Mouse (Mus musculus) midbrain, embryonic 16.5 days (tissue): ENCODE results near the gene Asna1. TPM values are rescaled to one million over a fixed set of nuclear protein-coding genes. Genes with fewer than 3 reads are reported as not detected.

ENCODE experiments used
- microRNA-seq: library from miRNA; unstranded; fragments of <30 nt; microRNA quantifications from one replicate; pipeline ENCODE4, GENCODE M21; 2017
- polyA plus RNA-seq: library from polyadenylated mRNA; unstranded; fragments of >200 nt; fragmentation: Nextera tagmentation; extraction: Ambion mirVana; gene quantifications from 2 replicates; pipeline ENCODE4 v1.2.1, GENCODE M21; 2015

The Asna1 gene
- polyA plus RNA-seq, 1 experiment from 2014 or later = 149 TPM

Small RNAs within 50 kb of the gene (microRNA-seq; reads per million reads assigned to microRNA genes)
- gene Mir7070 = 1.0 reads per million

Other genes with a start within 250 kb of the Asna1 start
- 44.1 and 55.4 TPM in 2 replicates for gene Nfix, start 224.9 kb downstream of the Asna1 start, polyA plus RNA-seq
- 11.7 and 12.4 TPM in 2 replicates for gene Dand5, start 202.5 kb downstream of the Asna1 start, polyA plus RNA-seq
- gene Gadd45gip1, start 193.8 kb downstream of the Asna1 start, polyA plus RNA-seq = 35.0 and 37.4 TPM in 2 replicates
- gene Rad23a, start 184.6 kb downstream of the Asna1 start, polyA plus RNA-seq = 80.7 and 85.6 TPM in 2 replicates
- 662 and 691 TPM in 2 replicates for gene Calr, start 178.3 kb downstream of the Asna1 start, polyA plus RNA-seq
- 108 and 113 TPM in 2 replicates for gene Farsa, start 168.3 kb downstream of the Asna1 start, polyA plus RNA-seq
- 27.7 and 33.2 TPM in 2 replicates for gene Syce2, start 153.2 kb downstream of the Asna1 start, polyA plus RNA-seq
- gene Gcdh, start 131.4 kb downstream of the Asna1 start, polyA plus RNA-seq = 33.4 and 36.9 TPM in 2 replicates
- gene Klf1, start 123.4 kb downstream of the Asna1 start, polyA plus RNA-seq = 0.28 and 0.98 TPM in 2 replicates
- 5.0 and 6.1 TPM in 2 replicates for gene Dnase2a, start 116.7 kb downstream of the Asna1 start, polyA plus RNA-seq
- 85.7 and 86.1 TPM in 2 replicates for gene Mast1, start 87.9 kb downstream of the Asna1 start, polyA plus RNA-seq
- gene Rtbdn, start 78.3 kb downstream of the Asna1 start, polyA plus RNA-seq = 2.8 and 3.3 TPM in 2 replicates
- not detected in 2 replicates for gene Gm49661, start 55.8 kb downstream of the Asna1 start, polyA plus RNA-seq
- gene Prdx2, start 55.7 kb downstream of the Asna1 start, polyA plus RNA-seq = 1,134 and 1,161 TPM in 2 replicates
- gene Rnaseh2a, start 55.5 kb downstream of the Asna1 start, polyA plus RNA-seq = 47.9 and 51.3 TPM in 2 replicates
- 5.3 TPM in 2 replicates for gene Junb, start 46.6 kb downstream of the Asna1 start, polyA plus RNA-seq
- gene Hook2, start 34.7 kb downstream of the Asna1 start, polyA plus RNA-seq = 39.3 and 43.8 TPM in 2 replicates
- gene Best2, start 10.8 kb downstream of the Asna1 start, polyA plus RNA-seq = not detected in 2 replicates
- gene Trir, start 1.5 kb upstream of the Asna1 start, polyA plus RNA-seq = 114 and 120 TPM in 2 replicates
- 65.1 and 73.5 TPM in 2 replicates for gene Tnpo2, start 11.6 kb upstream of the Asna1 start, polyA plus RNA-seq
- 79.5 and 93.5 TPM in 2 replicates for gene Fbxw9, start 34.8 kb upstream of the Asna1 start, polyA plus RNA-seq
- gene Gm5741, start 42.7 kb upstream of the Asna1 start, polyA plus RNA-seq = 1.7 and 3.3 TPM in 2 replicates
- 114 and 120 TPM in 2 replicates for gene Dhps, start 46.5 kb upstream of the Asna1 start, polyA plus RNA-seq
- 129 and 133 TPM in 2 replicates for gene Wdr83os, start 55.5 kb upstream of the Asna1 start, polyA plus RNA-seq
- gene Wdr83, start 56.0 kb upstream of the Asna1 start, polyA plus RNA-seq = 57.5 and 57.9 TPM in 2 replicates
- gene Man2b1, start 58.0 kb upstream of the Asna1 start, polyA plus RNA-seq = 18.1 and 18.2 TPM in 2 replicates
- 4.6 and 5.3 TPM in 2 replicates for gene Zfp791, start 97.8 kb upstream of the Asna1 start, polyA plus RNA-seq
- not detected in 2 replicates for gene Cks1brt, start 126.6 kb upstream of the Asna1 start, polyA plus RNA-seq
- gene Olfr371, start 200.7 kb upstream of the Asna1 start, polyA plus RNA-seq = not detected in 2 replicates